Mouse (Mus musculus): ENCODE data around the gene Hp. TPM values are rescaled to one million over a fixed set of nuclear protein-coding genes. Genes with fewer than 3 reads are reported as not detected.
A peak's percentile ranks its signal among the peaks of the same experiment; 100 is the strongest.

Gene Hp
- polyA plus RNA-seq, 1 experiment, result 732 TPM

DNA sequence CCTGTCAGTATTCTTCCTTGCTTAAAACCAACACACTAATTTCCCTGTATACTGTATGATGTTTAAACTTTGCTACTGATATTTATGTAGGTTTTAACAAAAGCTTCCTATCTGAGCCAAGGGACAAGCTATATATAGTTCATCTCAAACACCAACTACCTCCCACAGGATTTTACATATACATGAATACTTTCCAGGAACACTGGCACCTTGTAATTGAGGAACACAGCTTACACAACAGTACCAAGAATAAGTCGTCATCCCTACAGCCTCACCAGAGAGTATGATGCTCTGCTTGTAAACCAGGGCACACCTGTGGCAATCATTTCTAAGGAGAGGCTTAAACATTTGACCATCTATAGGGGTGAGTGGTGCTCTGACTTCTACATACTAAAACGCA lies 27.8 kb upstream of the Hp start:
- Histone ChIP-seq H3K4me3 (replicated peaks; ENCODE audit: control insufficient read depth, low read depth, low read length) (no peak overlapping the region), H3K27ac (ENCODE audit: control insufficient read depth, insufficient read depth, low read depth, low read length, poor library complexity) (no peak overlapping the region), H3K4me1 (ENCODE audit: control insufficient read depth, insufficient read depth, low read length) (peaks cover 2% of the 10 kb centered on the region; the same call in 1 of the 2 replicates)
- WGBS, result 56% methylated on average over 2 of the region's 2 CpGs
- TF ChIP-seq POLR2A (IDR thresholded peaks at IDR 0.05; ENCODE audit: borderline replicate concordance, control insufficient read depth, low read depth, low read length) (no peak), CTCF (IDR thresholded peaks at IDR 0.05; ENCODE audit: control insufficient read depth, insufficient read depth, low read length) (no peak)

DNA sequence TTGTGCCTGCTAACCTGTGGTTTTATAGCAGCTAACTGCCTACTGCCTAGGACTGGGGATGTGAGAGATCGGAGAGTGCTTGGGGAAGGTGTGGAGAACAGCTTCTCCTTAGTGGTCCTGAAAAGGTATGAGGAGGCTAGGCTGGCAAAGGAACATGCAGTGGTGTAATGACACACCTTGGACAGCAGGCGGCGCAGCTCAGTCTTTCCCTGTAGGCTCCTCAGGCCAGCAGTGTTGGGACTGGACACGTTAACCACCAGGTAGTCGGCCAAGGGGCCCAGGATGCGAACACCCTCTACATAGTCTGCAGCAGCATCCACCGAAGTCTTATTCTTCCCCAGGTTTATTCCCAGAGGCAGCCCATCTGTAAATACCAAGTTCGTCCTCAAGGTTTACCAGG lies 16.9 kb upstream of the Hp start:
- 40% methylated on average over 8 of the region's 8 CpGs for WGBS
- TF ChIP-seq POLR2A (IDR thresholded peaks at IDR 0.05; ENCODE audit: borderline replicate concordance, control insufficient read depth, low read depth, low read length), result no peak
- peak; percentile 94 for TF ChIP-seq CTCF (IDR thresholded peaks at IDR 0.05; ENCODE audit: control insufficient read depth, insufficient read depth, low read length)
- Histone ChIP-seq H3K27ac (ENCODE audit: control insufficient read depth, insufficient read depth, low read depth, low read length, poor library complexity) (no peak overlapping the region), H3K4me1 (ENCODE audit: control insufficient read depth, insufficient read depth, low read length) (peaks cover 2% of the 10 kb centered on the region; the same call in 1 of the 2 replicates), H3K4me3 (replicated peaks; ENCODE audit: control insufficient read depth, low read depth, low read length) (no peak overlapping the region)

GRCm38 (mm10) chr8:109593117-109593788 lies 14.3 kb upstream of the Hp start:
- TF ChIP-seq POLR2A (IDR thresholded peaks at IDR 0.05; ENCODE audit: borderline replicate concordance, control insufficient read depth, low read depth, low read length) (no peak), CTCF (IDR thresholded peaks at IDR 0.05; ENCODE audit: control insufficient read depth, insufficient read depth, low read length) (peak; percentile 22; the same call in 1 of the 2 replicates)
- 59% methylated on average over 6 of the region's 6 CpGs for WGBS
- Histone ChIP-seq H3K4me3 (replicated peaks; ENCODE audit: control insufficient read depth, low read depth, low read length) (no peak overlapping the region), H3K4me1 (ENCODE audit: control insufficient read depth, insufficient read depth, low read length) (peaks cover 2% of the 10 kb centered on the region; the same call in 1 of the 2 replicates), H3K27ac (ENCODE audit: control insufficient read depth, insufficient read depth, low read depth, low read length, poor library complexity) (no peak overlapping the region)

GRCm38 (mm10) chr8:109592164-109592563 lies 13.2 kb upstream of the Hp start:
- Histone ChIP-seq H3K4me1 (ENCODE audit: control insufficient read depth, insufficient read depth, low read length) (peaks cover 2% of the 10 kb centered on the region; the same call in 1 of the 2 replicates), H3K4me3 (replicated peaks; ENCODE audit: control insufficient read depth, low read depth, low read length) (no peak overlapping the region), H3K27ac (ENCODE audit: control insufficient read depth, insufficient read depth, low read depth, low read length, poor library complexity) (peak overlapping the region; percentile 66)
- 65% methylated on average over 5 of the region's 5 CpGs for WGBS
- TF ChIP-seq POLR2A (IDR thresholded peaks at IDR 0.05; ENCODE audit: borderline replicate concordance, control insufficient read depth, low read depth, low read length), result no peak
- no peak for TF ChIP-seq CTCF (IDR thresholded peaks at IDR 0.05; ENCODE audit: control insufficient read depth, insufficient read depth, low read length)

DNA sequence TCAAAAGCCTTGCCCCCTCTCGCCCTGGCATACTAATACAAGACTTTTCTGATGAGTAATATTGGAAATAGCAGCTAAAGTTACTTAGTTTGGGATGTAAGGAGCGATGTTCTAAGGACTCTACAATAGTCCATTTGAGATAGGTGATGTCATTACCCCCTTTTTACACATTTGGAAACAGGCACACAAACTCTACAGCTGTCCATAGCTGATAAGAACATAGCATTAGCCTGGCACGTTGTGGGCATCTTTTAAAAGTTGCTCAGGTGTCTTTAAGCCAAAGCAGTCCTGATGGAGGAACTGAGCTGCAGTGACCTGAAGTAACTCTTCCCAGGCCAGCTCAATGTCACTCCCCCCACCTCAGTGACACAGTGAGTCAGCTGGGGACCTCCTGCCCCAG lies 12.4 kb upstream of the Hp start:
- Histone ChIP-seq H3K4me1 (ENCODE audit: control insufficient read depth, insufficient read depth, low read length) (peaks cover 2% of the 10 kb centered on the region; the same call in 1 of the 2 replicates), H3K4me3 (replicated peaks; ENCODE audit: control insufficient read depth, low read depth, low read length) (no peak overlapping the region), H3K27ac (ENCODE audit: control insufficient read depth, insufficient read depth, low read depth, low read length, poor library complexity) (peak overlapping the region; percentile 66)
- 69% methylated on average over 3 of the region's 3 CpGs for WGBS
- no peak for TF ChIP-seq POLR2A (IDR thresholded peaks at IDR 0.05; ENCODE audit: borderline replicate concordance, control insufficient read depth, low read depth, low read length)
- no peak for TF ChIP-seq CTCF (IDR thresholded peaks at IDR 0.05; ENCODE audit: control insufficient read depth, insufficient read depth, low read length)

DNA sequence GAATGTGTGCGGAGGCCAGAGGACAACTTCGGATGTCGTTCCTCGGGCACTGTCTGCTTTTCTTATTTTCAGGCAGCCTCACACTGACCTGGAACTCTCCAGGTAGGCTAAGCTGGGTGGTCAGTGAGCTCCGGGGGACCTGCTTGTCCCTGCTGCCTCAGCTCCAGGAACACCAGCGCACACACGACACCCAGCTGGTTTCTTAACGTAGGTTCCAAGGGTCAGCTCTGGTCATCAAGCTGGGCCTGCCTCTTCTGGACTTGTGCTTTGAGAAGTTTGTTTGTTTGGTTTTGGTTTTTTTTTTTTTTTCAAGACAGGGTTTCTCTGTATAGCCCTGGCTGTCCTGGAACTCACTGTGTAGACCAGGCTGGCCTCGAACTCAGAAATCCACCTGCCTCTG lies 11.9 kb upstream of the Hp start:
- peaks cover 3% of the 10 kb centered on the region; the same call in 1 of the 2 replicates for H3K4me1 ChIP-seq (ENCODE audit: control insufficient read depth, insufficient read depth, low read length)
- no peak overlapping the region for H3K4me3 ChIP-seq (replicated peaks; ENCODE audit: control insufficient read depth, low read depth, low read length)
- H3K27ac ChIP-seq (ENCODE audit: control insufficient read depth, insufficient read depth, low read depth, low read length, poor library complexity), result no peak overlapping the region
- WGBS, result 92% methylated on average over 9 of the region's 9 CpGs
- TF ChIP-seq CTCF (IDR thresholded peaks at IDR 0.05; ENCODE audit: control insufficient read depth, insufficient read depth, low read length) (no peak), POLR2A (IDR thresholded peaks at IDR 0.05; ENCODE audit: borderline replicate concordance, control insufficient read depth, low read depth, low read length) (no peak)

DNA sequence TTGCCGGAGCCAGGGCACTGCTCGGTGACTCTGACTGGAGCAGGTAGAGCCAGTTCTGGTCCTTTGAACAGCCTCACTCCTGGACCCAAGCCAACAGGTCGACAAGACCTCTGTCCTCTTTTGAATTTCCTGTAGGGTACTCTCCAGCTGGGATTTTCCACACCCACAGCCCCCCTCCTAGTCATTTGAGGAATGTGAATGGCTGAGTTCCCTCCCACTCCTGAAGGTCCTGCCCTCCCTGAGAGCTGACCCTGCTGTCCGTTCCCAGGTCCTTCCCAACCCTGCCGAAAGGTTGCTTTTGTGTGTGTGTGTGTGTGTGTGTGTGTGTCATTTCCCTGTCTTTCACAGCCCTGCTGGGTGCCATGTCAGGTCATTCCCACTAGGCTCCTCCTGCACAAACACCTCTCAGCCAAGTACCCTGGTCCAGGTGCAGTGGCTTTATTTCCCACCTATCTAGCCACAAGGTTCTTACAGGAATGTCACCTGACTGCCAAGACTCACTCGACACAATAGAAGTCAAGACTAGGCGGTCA lies 8.1 kb upstream of the Hp start:
- WGBS, result 67% methylated on average over 7 of the region's 7 CpGs
- Histone ChIP-seq H3K4me3 (replicated peaks; ENCODE audit: control insufficient read depth, low read depth, low read length) (no peak overlapping the region), H3K4me1 (ENCODE audit: control insufficient read depth, insufficient read depth, low read length) (peaks cover 5% of the 10 kb centered on the region), H3K27ac (ENCODE audit: control insufficient read depth, insufficient read depth, low read depth, low read length, poor library complexity) (no peak overlapping the region)
- TF ChIP-seq CTCF (IDR thresholded peaks at IDR 0.05; ENCODE audit: control insufficient read depth, insufficient read depth, low read length), result no peak
- TF ChIP-seq POLR2A (IDR thresholded peaks at IDR 0.05; ENCODE audit: borderline replicate concordance, control insufficient read depth, low read depth, low read length), result no peak

- TF ChIP-seq CTCF (IDR thresholded peaks at IDR 0.05; ENCODE audit: control insufficient read depth, insufficient read depth, low read length) (no peak), POLR2A (IDR thresholded peaks at IDR 0.05; ENCODE audit: borderline replicate concordance, control insufficient read depth, low read depth, low read length) (no peak)
Measured at GRCm38 (mm10) chr8:109585652-109586051, 6.7 kb upstream of the Hp start.

More at GRCm38 (mm10) chr8:109585652-109586051, 6.7 kb upstream of the Hp start:
- Histone ChIP-seq H3K4me1 (ENCODE audit: control insufficient read depth, insufficient read depth, low read length) (peaks cover 5% of the 10 kb centered on the region), H3K27ac (ENCODE audit: control insufficient read depth, insufficient read depth, low read depth, low read length, poor library complexity) (peak overlapping the region; percentile 73), H3K4me3 (replicated peaks; ENCODE audit: control insufficient read depth, low read depth, low read length) (no peak overlapping the region)

All from bone marrow, adult 2 months (tissue).